Mouse (Mus musculus): ENCODE measurements at regions not wholly inside any gene's neighbourhood (a gene's known extent, or its start where the extent isn't known, plus 50 kb on each side); places are given as distances from the start of the nearest gene placed in this dataset.
"Not testable (repeated sequence)": the region's sequence is repeated elsewhere in the genome, so short reads cannot be mapped to it uniquely, and the experiment has no call there.

GRCm38 (mm10) chr2:114723971-114724666 is 69.4 kb upstream of the Dph6 start:
- DNase-seq = no peak

- DNase-seq = no peak
Measured at GRCm38 (mm10) chr2:114727197-114727596, 72.4 kb upstream of the Dph6 start.

GRCm38 (mm10) chr2:114734861-114735569 is 80.3 kb upstream of the Dph6 start:
- no peak for DNase-seq

GRCm38 (mm10) chr2:114739421-114740212 is 84.9 kb upstream of the Dph6 start:
- DNase-seq = no peak

- no peak for DNase-seq
Measured at GRCm38 (mm10) chr2:114763276-114763675, 108.5 kb upstream of the Dph6 start.

GRCm38 (mm10) chr2:114773723-114774122 is 119.0 kb upstream of the Dph6 start:
- not testable (repeated sequence) for DNase-seq

GRCm38 (mm10) chr2:114774278-114774677 is 119.5 kb upstream of the Dph6 start:
- no peak for DNase-seq

- peak; percentile 24 for DNase-seq
Measured at GRCm38 (mm10) chr2:114775532-114775931, 120.8 kb upstream of the Dph6 start.

- no peak for DNase-seq
Measured at GRCm38 (mm10) chr2:114776176-114776575, 121.4 kb upstream of the Dph6 start.

- DNase-seq = peak; percentile 6
Measured at GRCm38 (mm10) chr2:114782450-114782849, 127.7 kb upstream of the Dph6 start.

GRCm38 (mm10) chr2:114784191-114784590 is 129.4 kb upstream of the Dph6 start:
- DNase-seq = peak; percentile 6

GRCm38 (mm10) chr2:114788251-114788650 is 133.5 kb upstream of the Dph6 start:
- no peak for DNase-seq

GRCm38 (mm10) chr2:114796630-114797290 is 142.0 kb upstream of the Dph6 start:
- no peak for DNase-seq

GRCm38 (mm10) chr2:114797291-114797650 is 142.5 kb upstream of the Dph6 start:
- DNase-seq = no peak

GRCm38 (mm10) chr2:114803241-114803640 is 148.5 kb upstream of the Dph6 start:
- no peak for DNase-seq

- DNase-seq = no peak
Measured at GRCm38 (mm10) chr2:114803928-114804327, 149.2 kb upstream of the Dph6 start.

- no peak for DNase-seq
Measured at GRCm38 (mm10) chr2:114805436-114806047, 150.8 kb upstream of the Dph6 start.

GRCm38 (mm10) chr2:114808046-114808445 is 153.3 kb upstream of the Dph6 start:
- DNase-seq = no peak

GRCm38 (mm10) chr2:114812141-114812902 is 157.6 kb upstream of the Dph6 start:
- peak; percentile 27 for DNase-seq

- peak; percentile 5 for DNase-seq
Measured at GRCm38 (mm10) chr2:114812903-114813290, 158.1 kb upstream of the Dph6 start.

- no peak for DNase-seq
Measured at GRCm38 (mm10) chr2:114822657-114823056, 167.9 kb upstream of the Dph6 start.
